Mouse (Mus musculus): ENCODE measurements around the gene Tnrc6c.

DNA sequence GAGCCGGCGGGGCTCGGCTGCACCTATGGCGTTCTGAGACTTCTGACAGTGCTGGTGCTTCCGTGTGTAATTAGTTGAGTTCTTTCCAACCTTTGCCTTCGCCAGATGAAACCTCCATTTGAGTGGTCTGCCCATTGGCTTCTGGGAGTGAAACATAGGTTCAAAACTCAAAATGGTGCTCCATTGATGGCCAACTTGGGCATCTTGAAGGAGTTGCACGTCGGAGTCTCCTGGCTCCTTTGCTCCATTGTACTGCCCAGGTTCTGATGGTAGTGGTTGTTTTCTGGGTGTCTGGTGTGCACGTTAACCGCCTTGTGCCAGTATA is 1.9 kb downstream of the Tnrc6c start:
- TF ChIP-seq CTCF (IDR thresholded peaks at IDR 0.05; ENCODE audit: low read depth, low read length) (no peak), POLR2A (IDR thresholded peaks at IDR 0.05; ENCODE audit: borderline replicate concordance, low read depth, low read length) (no peak)

All from bone marrow macrophage, adult 2 months (primary cell).